Mouse (Mus musculus) forebrain, postnatal 0 days (tissue): ENCODE measurements around the gene Fbp2. TPM values are rescaled to one million over a fixed set of nuclear protein-coding genes. Genes with fewer than 3 reads are reported as not detected.

ENCODE experiments used
- ATAC-seq: fragments of 200-750 bp; cut with Nextera tagmentation; 2 replicates; pipeline ENCODE4 v1.8.0; 2017; ENCODE audit warnings: mild to moderate bottlenecking, moderate library complexity
- DNase-seq: peaks from one replicate; pipeline ENCODE4 v3.0.0-alpha.2; 2015
- H3K27ac ChIP-seq: fragments of 300-500 bp; sonication (generic); 2 replicates; pipeline ENCODE4 v1.5.1; 2014; ENCODE audit warnings: low read depth, mild to moderate bottlenecking, antibody characterized with exemption, low read length, moderate library complexity, mixed read lengths
- H3K27me3 ChIP-seq: fragments of 300-500 bp; sonication (generic); 2 replicates; pipeline ENCODE4 v1.6.1; 2014; ENCODE audit warnings: mild to moderate bottlenecking, low read length, mixed read lengths; ENCODE audit not compliant: insufficient read depth
- H3K36me3 ChIP-seq: fragments of 300-500 bp; sonication (generic); 2 replicates; pipeline ENCODE4 v1.6.1; 2014; ENCODE audit warnings: mild to moderate bottlenecking, moderate library complexity; ENCODE audit not compliant: insufficient read depth
- H3K4me1 ChIP-seq: fragments of 300-500 bp; sonication (generic); 2 replicates; pipeline ENCODE4 v1.6.1; 2014; ENCODE audit warnings: antibody characterized with exemption; ENCODE audit not compliant: insufficient read depth
- H3K4me2 ChIP-seq: fragments of 300-500 bp; sonication (generic); 2 replicates; pipeline ENCODE4 v1.6.1; 2014; ENCODE audit warnings: low read depth, mild to moderate bottlenecking, moderate library complexity
- H3K4me3 ChIP-seq: fragments of 300-500 bp; sonication (generic); 2 replicates; pipeline ENCODE4 v1.5.1; 2014; ENCODE audit warnings: low read depth, low read length, mixed read lengths
- H3K9ac ChIP-seq: fragments of 300-500 bp; sonication (generic); 2 replicates; pipeline ENCODE4 v1.6.1; 2014; ENCODE audit warnings: mild to moderate bottlenecking
- H3K9me3 ChIP-seq: fragments of 300-500 bp; sonication (generic); 2 replicates; pipeline ENCODE4 v1.6.1; 2016; ENCODE audit warnings: low read length
- CTCF ChIP-seq: sonication (generic); IDR thresholded peaks from 2 replicates; pipeline ENCODE4 v1.5.1; 2016; ENCODE audit warnings: antibody characterized with exemption, control low read depth, low read depth
- WGBS: fragments of 180-500 bp; shearing (Covaris S2); extraction: QIAGEN DNeasy Blood & Tissue Kit; methylation state at CpG from one replicate; pipeline ENCODE4 v1.1.7; 2014; 5-methylcytosine and 5-hydroxymethylcytosine counted together
- polyA plus RNA-seq: library from polyadenylated mRNA; unstranded; fragments of >200 nt; fragmentation: Nextera tagmentation; extraction: Ambion mirVana; gene quantifications from 2 replicates; pipeline ENCODE4 v1.2.1, GENCODE M21; 2015
- total RNA-seq: library from RNA; depleted of rRNA; stranded (reverse); fragments of >200 nt; gene quantifications from 2 replicates; pipeline ENCODE4 v1.2.3, GENCODE M21; 2014; rRNA removed

Fbp2 gene
- total RNA-seq (0.46 and 0.62 TPM in 2 replicates), polyA plus RNA-seq (1.1 and 1.2 TPM in 2 replicates)

GRCm38 (mm10) chr13:62857941-62858915, at the start of gene Fbp2:
Gene Fbp2 (minus strand): TSS chr13:62858422.
- 74% methylated on average over 21 of the region's 21 CpGs for WGBS
- DNase-seq (no peak), ATAC-seq (no peak)
- H3K9me3 ChIP-seq = no peaks in the 10 kb centered on the region
- H3K27ac ChIP-seq = no peak within 1 kb of the TSS
- no peaks in the 10 kb centered on the region for H3K36me3 ChIP-seq
- no peak for TF ChIP-seq CTCF
- H3K4me2 ChIP-seq = no peak within 1 kb of the TSS
- no peak within 1 kb of the TSS for H3K4me3 ChIP-seq
- H3K9ac ChIP-seq = no peak within 1 kb of the TSS
- H3K4me1 ChIP-seq = no peaks in the 10 kb centered on the region
- no peaks in the 10 kb centered on the region for H3K27me3 ChIP-seq

DNA sequence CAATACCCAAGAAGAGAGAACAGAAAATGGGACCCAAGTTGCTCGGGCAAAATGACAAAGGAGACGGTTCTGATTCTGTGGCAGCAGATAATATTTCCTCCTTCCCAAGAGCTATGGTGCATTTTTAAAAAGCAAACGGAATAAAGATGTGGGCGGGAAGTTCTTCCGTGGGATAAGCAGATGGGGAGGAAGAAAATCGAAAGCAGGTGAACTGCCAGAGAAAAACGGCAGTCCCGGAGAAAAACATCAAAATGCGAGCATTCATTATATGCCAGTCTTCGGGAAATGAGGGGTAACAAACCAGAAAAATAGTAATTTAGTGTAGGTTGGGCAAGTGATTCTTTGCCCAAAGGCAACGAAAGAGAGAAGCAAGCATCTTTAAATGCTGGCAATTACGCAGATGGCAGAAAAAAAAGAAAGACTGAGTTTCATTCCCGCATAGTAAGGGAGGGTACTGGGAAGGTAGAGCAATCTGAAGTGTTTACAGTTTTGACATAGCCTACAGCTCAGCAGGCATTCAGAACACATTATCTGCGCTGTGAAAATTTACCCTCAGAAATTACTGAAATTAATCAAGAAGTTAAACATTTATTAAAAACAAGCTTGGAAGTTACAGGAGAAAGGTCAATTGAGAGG, 49.4 kb upstream of the Fbp2 start:
- Histone ChIP-seq H3K4me1 (no peaks in the 10 kb centered on the region), H3K4me2 (peak overlapping the region; percentile 29), H3K27ac (no peak overlapping the region), H3K9me3 (no peaks in the 10 kb centered on the region), H3K4me3 (peak overlapping the region; percentile 11; the same call in 1 of the 2 replicates), H3K36me3 (no peaks in the 10 kb centered on the region), H3K27me3 (no peaks in the 10 kb centered on the region), H3K9ac (no peak overlapping the region)
- DNase-seq (no peak), ATAC-seq (no peak)
- 53% methylated on average over 14 of the region's 14 CpGs for WGBS
- no peak for TF ChIP-seq CTCF

GRCm38 (mm10) chr13:62901139-62901538, 42.9 kb upstream of the Fbp2 start:
- Histone ChIP-seq H3K4me2 (no peak overlapping the region), H3K9ac (no peak overlapping the region), H3K4me3 (no peak overlapping the region), H3K9me3 (no peaks in the 10 kb centered on the region), H3K27ac (no peak overlapping the region), H3K27me3 (no peaks in the 10 kb centered on the region), H3K36me3 (no peaks in the 10 kb centered on the region), H3K4me1 (no peaks in the 10 kb centered on the region)
- no peak for TF ChIP-seq CTCF
- DNase-seq (no peak), ATAC-seq (no peak)

- no peaks in the 10 kb centered on the region for H3K9me3 ChIP-seq
- H3K4me2 ChIP-seq = no peak overlapping the region
- H3K9ac ChIP-seq = no peak overlapping the region
- no peaks in the 10 kb centered on the region for H3K4me1 ChIP-seq
- ATAC-seq = peak; percentile 62
- no peak overlapping the region for H3K4me3 ChIP-seq
- peak; percentile 44 for DNase-seq
- no peak for TF ChIP-seq CTCF
- H3K27ac ChIP-seq = no peak overlapping the region
- WGBS = 72% methylated on average over 4 of the region's 4 CpGs
- no peaks in the 10 kb centered on the region for H3K36me3 ChIP-seq
- H3K27me3 ChIP-seq = no peaks in the 10 kb centered on the region
Observed at GRCm38 (mm10) chr13:62897927-62898646, 39.9 kb upstream of the Fbp2 start.

DNA sequence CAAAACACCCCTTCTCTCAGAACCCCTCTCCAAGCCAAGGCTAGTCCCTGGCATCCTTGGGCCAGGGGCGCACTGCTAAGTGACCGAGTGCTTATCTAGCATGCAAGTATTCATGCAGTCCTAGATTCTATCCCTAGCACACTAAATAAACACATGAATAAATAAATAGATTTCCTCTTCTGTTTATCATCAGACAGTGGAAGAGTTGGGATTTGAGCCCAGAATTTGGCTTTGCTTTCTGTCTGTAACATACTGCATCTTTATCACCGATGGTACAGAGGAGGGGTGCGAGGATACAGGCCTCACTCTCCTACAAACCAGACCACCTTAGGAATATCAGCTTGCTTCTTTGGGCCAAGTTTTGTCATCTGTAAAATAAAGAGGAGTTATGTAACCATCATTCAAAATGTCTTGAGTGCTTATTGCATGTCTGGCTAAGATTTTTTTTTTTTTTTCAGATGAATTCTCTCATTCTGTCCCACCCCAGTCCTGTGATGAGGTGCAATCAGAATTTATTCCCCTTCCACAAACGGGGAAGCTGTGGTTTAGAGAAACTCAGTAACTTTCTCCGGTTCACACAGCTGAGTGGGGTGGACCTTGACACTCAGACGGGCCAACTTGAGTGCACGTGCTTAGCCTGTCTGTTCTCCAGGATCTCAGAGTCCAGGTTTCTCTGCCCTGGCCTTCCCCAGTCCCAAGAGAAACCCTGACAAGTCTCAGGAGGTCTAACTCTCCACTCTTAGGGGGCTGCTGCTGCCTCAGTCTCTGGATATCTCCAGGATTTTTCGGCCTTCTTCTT, 35.0 kb upstream of the Fbp2 start:
- H3K4me2 ChIP-seq = no peak overlapping the region
- peaks cover under 1% of the 10 kb centered on the region; the same call in 1 of the 2 replicates for H3K27me3 ChIP-seq
- no peaks in the 10 kb centered on the region for H3K4me1 ChIP-seq
- no peak overlapping the region for H3K4me3 ChIP-seq
- TF ChIP-seq CTCF = no peak
- H3K9ac ChIP-seq = no peak overlapping the region
- ATAC-seq (no peak), DNase-seq (no peak)
- no peaks in the 10 kb centered on the region for H3K9me3 ChIP-seq
- H3K36me3 ChIP-seq = no peaks in the 10 kb centered on the region
- no peak overlapping the region for H3K27ac ChIP-seq
- WGBS = 78% methylated on average over 9 of the region's 9 CpGs

GRCm38 (mm10) chr13:62889311-62889710, 31.1 kb upstream of the Fbp2 start:
- H3K27ac ChIP-seq = no peak overlapping the region
- no peaks in the 10 kb centered on the region for H3K4me1 ChIP-seq
- DNase-seq = no peak
- no peak overlapping the region for H3K4me2 ChIP-seq
- no peaks in the 10 kb centered on the region for H3K9me3 ChIP-seq
- no peak overlapping the region for H3K4me3 ChIP-seq
- peaks cover 16% of the 10 kb centered on the region; the same call in 1 of the 2 replicates for H3K27me3 ChIP-seq
- no peak for ATAC-seq
- no peaks in the 10 kb centered on the region for H3K36me3 ChIP-seq
- 83% methylated on average over 2 of the region's 2 CpGs for WGBS
- TF ChIP-seq CTCF = no peak
- H3K9ac ChIP-seq = no peak overlapping the region
